Mouse (Mus musculus) kidney, postnatal 0 days (tissue): Measurements from ENCODE around the gene Slit3. TPM values are rescaled to one million over a fixed set of nuclear protein-coding genes. Genes with fewer than 3 reads are reported as not detected.
A peak's percentile ranks its signal among the peaks of the same experiment; 100 is the strongest.

Experiments
- ATAC-seq: fragments of 200-750 bp; cut with Nextera tagmentation; replicated peaks from 2 replicates; pipeline ENCODE4 v1.8.0; 2017; ENCODE audit warnings: low read depth, moderate number of reproducible peaks, moderate TSS enrichment, moderate library complexity; ENCODE audit not compliant: low FRiP score
- DNase-seq: peaks from one replicate; pipeline ENCODE4 v3.0.0-alpha.2; 2016; ENCODE audit warnings: low spot score
- H3K27ac ChIP-seq: fragments of 300-500 bp; sonication (generic); 2 replicates; pipeline ENCODE4 v1.5.1; 2014; ENCODE audit warnings: mild to moderate bottlenecking
- H3K27me3 ChIP-seq: fragments of 300-500 bp; sonication (generic); 2 replicates; pipeline ENCODE4 v1.6.1; 2014; ENCODE audit warnings: low read length, mixed read lengths; ENCODE audit not compliant: insufficient read depth
- H3K36me3 ChIP-seq: fragments of 300-500 bp; sonication (generic); 2 replicates; pipeline ENCODE4 v1.6.1; 2014; ENCODE audit warnings: low read length, mixed read lengths; ENCODE audit not compliant: insufficient read depth
- H3K4me1 ChIP-seq: fragments of 300-500 bp; sonication (generic); replicated peaks from 2 replicates; pipeline ENCODE4 v1.6.1; 2014; ENCODE audit warnings: antibody characterized with exemption, low read length, mixed read lengths; ENCODE audit not compliant: insufficient read depth
- H3K4me2 ChIP-seq: fragments of 300-500 bp; sonication (generic); 2 replicates; pipeline ENCODE4 v1.6.1; 2014; ENCODE audit warnings: mild to moderate bottlenecking, low read length, moderate library complexity, mixed read lengths
- H3K4me3 ChIP-seq: fragments of 300-500 bp; sonication (generic); replicated peaks from 2 replicates; pipeline ENCODE4 v1.5.1; 2014; ENCODE audit warnings: low read depth, low read length
- H3K9ac ChIP-seq: fragments of 300-500 bp; sonication (generic); 2 replicates; pipeline ENCODE4 v1.6.1; 2014; ENCODE audit warnings: low read depth, low read length
- H3K9me3 ChIP-seq: fragments of 300-500 bp; sonication (generic); replicated peaks from 2 replicates; pipeline ENCODE4 v1.6.1; 2016; ENCODE audit warnings: low read length, inconsistent platforms, mixed read lengths
- CTCF ChIP-seq: IDR thresholded peaks from 2 replicates; pipeline ENCODE4 v1.5.1; 2016; ENCODE audit warnings: antibody characterized with exemption, low read depth, mild to moderate bottlenecking, moderate library complexity
- WGBS: fragments of 180-500 bp; shearing (Covaris S2); extraction: QIAGEN DNeasy Blood & Tissue Kit; methylation state at CpG from one replicate; pipeline ENCODE4 v1.1.7; 2014; 5-methylcytosine and 5-hydroxymethylcytosine counted together
- polyA plus RNA-seq: library from polyadenylated mRNA; unstranded; fragments of >200 nt; fragmentation: Nextera tagmentation; extraction: Ambion mirVana; gene quantifications from 2 replicates; pipeline ENCODE4 v1.2.1, GENCODE M21; 2015

Slit3 gene
- polyA plus RNA-seq, 1 experiment from 2014 or later: 6.6 TPM

DNA sequence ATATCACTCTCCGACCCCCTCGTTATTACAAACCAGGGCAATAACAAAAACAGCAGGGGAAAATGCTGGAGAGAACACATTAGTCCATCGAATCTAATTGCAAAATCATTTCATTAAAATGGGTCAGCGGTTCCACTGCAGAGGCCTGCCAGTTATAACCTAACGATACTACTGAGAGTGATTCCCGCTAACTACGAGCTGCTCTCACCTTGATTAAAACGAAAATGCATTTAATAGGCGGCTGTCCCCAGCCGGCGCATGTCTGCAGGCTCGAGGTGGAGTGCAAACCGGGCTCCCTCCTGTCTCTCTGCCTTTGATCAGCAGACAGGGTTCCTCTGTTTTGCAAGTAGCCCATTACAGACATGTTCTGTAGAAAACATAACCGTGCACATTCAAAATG lies 498.4 kb downstream of the Slit3 start:
- H3K27me3 ChIP-seq: no peaks in the 10 kb centered on the region
- H3K9me3 ChIP-seq: no peaks in the 10 kb centered on the region
- no peak overlapping the region for H3K4me2 ChIP-seq
- H3K36me3 ChIP-seq: no peaks in the 10 kb centered on the region
- ATAC-seq: no peak
- no peak for DNase-seq
- H3K4me3 ChIP-seq: no peak overlapping the region
- H3K4me1 ChIP-seq: no peaks in the 10 kb centered on the region
- no peak overlapping the region for H3K27ac ChIP-seq
- no peak for TF ChIP-seq CTCF
- no peak overlapping the region for H3K9ac ChIP-seq
- WGBS: 78% methylated on average over 14 of the region's 14 CpGs

DNA sequence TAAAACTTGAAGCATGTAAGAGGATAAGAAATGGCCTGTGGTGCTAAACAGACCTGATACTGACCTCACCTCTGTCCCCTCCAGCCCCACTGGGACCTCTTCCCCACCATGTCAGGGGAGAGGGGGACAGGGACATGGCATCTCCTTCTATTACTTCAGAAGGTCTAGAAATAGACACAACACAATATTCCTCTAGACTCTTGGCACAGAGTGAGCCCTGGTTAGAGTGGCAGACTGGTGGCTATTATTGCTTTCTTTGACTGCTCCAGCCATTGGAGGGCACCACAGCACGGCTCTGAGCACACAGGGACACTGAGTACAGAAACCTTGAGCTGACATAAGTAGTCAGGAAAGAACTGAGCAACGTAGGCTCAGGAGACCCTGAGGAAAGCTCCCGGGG lies 501.7 kb downstream of the Slit3 start:
- Histone ChIP-seq H3K4me2 (no peak overlapping the region), H3K4me1 (no peaks in the 10 kb centered on the region; the same call in 1 of the 2 replicates), H3K9ac (no peak overlapping the region), H3K27ac (no peak overlapping the region), H3K27me3 (no peaks in the 10 kb centered on the region), H3K4me3 (no peak overlapping the region), H3K36me3 (no peaks in the 10 kb centered on the region), H3K9me3 (no peaks in the 10 kb centered on the region)
- no peak for DNase-seq
- no peak for TF ChIP-seq CTCF
- no peak for ATAC-seq
- 82% methylated on average over 3 of the region's 3 CpGs for WGBS

DNA sequence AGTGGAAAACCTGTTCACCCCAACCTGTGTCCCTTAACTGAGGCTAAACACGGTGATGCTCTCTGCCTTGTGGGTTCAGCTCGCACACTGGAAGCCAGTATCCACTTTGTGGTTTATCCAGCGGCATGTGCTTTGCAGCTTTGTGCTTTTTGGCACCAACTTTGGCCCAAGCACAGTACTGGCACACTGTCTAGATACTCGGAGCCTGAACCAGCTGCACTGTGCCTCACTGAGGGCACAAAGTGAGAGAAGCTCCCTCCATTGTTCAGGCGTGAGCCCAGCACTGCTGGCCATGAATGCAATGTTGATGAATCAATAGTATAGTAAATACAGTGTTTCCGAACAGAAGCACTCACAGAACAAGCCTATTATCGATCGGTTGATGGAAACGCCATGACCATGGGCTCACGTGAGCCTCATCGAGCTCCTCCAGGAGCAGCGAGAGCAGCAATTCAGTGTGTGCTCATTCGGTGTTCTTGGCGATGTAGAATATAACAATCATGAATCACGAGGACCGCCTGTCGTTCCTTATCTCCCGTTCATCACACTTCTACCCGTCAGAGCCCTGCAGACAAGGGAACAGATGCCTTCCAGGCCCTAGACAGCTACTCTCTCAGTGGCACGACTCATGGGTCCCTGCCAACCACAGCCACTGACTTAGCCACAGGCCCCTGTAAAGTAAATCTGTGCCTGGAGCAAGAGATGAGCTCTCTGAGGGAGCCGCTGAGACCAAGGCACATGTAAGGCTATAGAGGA lies 503.7 kb downstream of the Slit3 start:
- Histone ChIP-seq H3K27ac (no peak overlapping the region), H3K4me3 (no peak overlapping the region), H3K27me3 (no peaks in the 10 kb centered on the region), H3K9me3 (no peaks in the 10 kb centered on the region), H3K4me2 (no peak overlapping the region), H3K36me3 (no peaks in the 10 kb centered on the region), H3K4me1 (no peaks in the 10 kb centered on the region; the same call in 1 of the 2 replicates), H3K9ac (no peak overlapping the region)
- WGBS: 87% methylated on average over 21 of the region's 21 CpGs
- TF ChIP-seq CTCF: no peak
- DNase-seq: no peak
- ATAC-seq: no peak

DNA sequence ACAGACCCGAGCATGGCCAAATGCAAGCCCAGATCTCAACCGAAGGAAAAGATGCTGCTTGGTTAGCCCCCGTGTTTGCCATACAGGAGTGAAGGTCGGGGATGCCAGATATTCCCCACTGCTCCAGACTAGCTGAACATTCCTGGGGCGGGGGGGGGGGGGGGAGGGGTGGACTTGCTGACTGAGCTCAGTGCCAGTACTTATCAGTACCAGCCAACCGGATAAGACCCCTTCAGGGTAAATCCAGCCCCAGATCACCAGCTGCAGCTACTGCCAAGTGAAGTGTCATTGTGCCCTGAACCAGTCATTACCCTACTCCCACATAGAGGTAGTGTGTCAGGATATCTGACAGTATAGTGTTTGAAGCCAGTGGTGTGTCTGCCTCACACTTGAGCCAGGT lies 504.6 kb downstream of the Slit3 start:
- no peaks in the 10 kb centered on the region for H3K27me3 ChIP-seq
- WGBS: 52% methylated on average over 6 of the region's 6 CpGs
- H3K9me3 ChIP-seq: no peaks in the 10 kb centered on the region
- DNase-seq (peak; percentile 10), ATAC-seq (no peak)
- H3K27ac ChIP-seq: no peak overlapping the region
- H3K36me3 ChIP-seq: 0 out of 2 replicates have a peak, but pooled peaks cover 3% of the 10 kb centered on the region
- no peak overlapping the region for H3K4me2 ChIP-seq
- no peak overlapping the region for H3K9ac ChIP-seq
- H3K4me3 ChIP-seq: no peak overlapping the region
- H3K4me1 ChIP-seq: no peaks in the 10 kb centered on the region; the same call in 1 of the 2 replicates
- TF ChIP-seq CTCF: no peak

DNA sequence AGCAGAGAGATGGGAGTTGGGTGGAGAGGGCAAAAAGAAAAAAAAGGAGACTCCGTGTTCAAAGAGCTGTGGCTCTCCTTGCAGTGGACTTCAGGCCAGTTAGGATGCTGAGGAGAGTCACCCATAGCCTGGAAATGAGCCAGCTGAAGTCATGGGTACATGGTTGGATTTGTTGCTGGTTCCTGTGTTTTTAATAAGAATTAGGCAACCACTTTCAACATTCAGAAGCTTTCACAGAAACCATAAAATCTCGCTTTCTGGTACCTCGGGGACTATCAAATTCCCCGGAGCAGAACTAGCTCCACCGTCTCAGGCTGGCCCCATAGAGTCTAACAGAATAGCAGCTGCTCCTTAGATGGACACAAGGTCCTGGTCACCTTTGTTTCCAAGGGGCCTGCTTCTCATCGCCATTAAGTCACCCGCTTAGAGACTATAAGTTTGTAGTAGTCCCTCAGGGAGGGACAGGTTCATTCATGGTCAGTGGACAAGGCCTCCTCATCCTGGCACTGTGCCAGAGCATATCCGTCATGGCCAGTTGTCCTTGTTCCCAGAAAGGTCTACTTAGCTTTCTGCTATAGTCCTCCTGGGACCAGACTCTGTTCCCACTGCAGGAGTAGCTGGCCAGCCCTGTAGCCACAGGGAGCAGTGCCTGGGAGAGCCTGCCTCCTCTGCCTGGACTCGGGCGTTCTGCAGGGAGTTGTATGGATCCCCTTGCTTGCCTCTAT lies 505.3 kb downstream of the Slit3 start:
- Histone ChIP-seq H3K9ac (no peak overlapping the region), H3K27me3 (no peaks in the 10 kb centered on the region), H3K4me3 (no peak overlapping the region), H3K36me3 (0 out of 2 replicates have a peak, but pooled peaks cover 3% of the 10 kb centered on the region), H3K4me2 (no peak overlapping the region), H3K9me3 (no peaks in the 10 kb centered on the region), H3K27ac (no peak overlapping the region), H3K4me1 (no peaks in the 10 kb centered on the region; the same call in 1 of the 2 replicates)
- DNase-seq: peak; percentile 11
- no peak for TF ChIP-seq CTCF
- WGBS: 57% methylated on average over 10 of the region's 10 CpGs
- ATAC-seq: no peak

DNA sequence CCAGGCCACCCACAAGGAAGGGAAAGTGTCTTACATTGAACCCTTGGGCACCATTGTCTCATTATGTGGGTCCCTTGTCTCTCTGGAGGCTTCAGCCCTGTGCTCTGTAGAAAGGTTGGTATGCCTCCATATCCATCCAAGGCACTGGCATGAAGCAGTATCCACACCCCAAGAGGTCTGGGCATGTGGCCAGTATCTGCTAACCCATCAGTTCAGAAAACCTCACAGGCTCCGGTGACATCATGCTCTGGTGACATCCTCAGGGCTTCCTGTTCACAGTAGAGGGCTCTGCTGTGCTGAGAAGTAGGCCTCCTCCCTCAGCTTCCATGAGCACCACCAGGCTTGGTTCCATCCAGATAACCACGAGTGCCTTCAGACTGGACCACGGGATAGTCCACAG lies 506.8 kb downstream of the Slit3 start:
- TF ChIP-seq CTCF: no peak
- Histone ChIP-seq H3K27me3 (no peaks in the 10 kb centered on the region), H3K4me2 (no peak overlapping the region), H3K9ac (no peak overlapping the region), H3K4me1 (no peaks in the 10 kb centered on the region; the same call in 1 of the 2 replicates), H3K36me3 (0 out of 2 replicates have a peak, but pooled peaks cover 3% of the 10 kb centered on the region), H3K9me3 (no peaks in the 10 kb centered on the region), H3K27ac (no peak overlapping the region), H3K4me3 (no peak overlapping the region)
- DNase-seq (peak; percentile 8), ATAC-seq (no peak)
- WGBS: 86% methylated on average over 3 of the region's 3 CpGs
